Mouse (Mus musculus): ENCODE measurements at regions not wholly inside any gene's neighbourhood (a gene's known extent, or its start where the extent isn't known, plus 50 kb on each side); places are given as distances from the start of the nearest gene placed in this dataset.

DNA sequence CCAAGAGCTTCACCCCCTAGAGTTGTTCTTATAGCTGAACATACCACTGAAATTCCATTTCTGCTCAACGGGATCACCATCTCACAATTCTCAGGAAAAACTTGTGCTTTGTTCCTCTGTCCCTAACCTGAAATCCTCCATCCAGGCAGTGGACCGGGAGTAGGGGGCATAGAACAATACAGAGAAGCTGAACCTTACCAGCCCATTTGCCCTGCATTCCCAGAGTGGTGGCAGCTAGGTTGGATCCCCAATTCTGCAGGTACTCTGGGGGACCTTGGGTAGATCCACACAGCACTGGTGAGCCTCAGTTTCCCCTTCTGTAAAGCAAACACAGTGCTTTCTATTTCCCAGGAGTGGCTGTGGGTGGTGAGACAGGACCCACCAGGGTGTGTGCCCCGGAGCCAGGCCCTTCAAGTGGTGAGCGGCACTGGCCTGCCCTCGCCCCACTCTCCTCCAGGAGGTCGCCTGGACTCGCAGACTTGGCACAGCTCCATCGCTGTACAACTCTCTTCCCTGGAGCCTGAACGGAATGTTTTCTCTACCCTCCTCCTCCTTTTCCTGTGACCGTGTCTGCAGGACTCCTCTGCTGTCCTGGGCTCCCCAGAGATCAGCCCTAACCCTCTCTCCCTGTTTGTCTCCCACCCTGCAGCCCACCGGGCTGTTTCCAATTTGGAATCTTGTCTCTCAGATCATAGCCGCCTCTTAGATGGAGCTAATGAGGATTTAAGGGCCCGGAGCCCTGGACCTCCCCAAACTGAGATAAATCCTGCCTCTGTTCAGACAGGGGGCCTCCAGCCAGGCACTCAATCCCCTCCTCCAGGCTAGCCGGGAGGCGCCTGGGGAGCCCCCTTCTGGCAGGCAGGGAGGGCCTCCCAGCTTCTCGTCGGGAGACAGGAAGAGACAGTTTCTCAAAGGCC lies 52.3 kb upstream of the Cux1 start:
- no peak for ATAC-seq (replicated peaks; ENCODE audit: insufficient number of reproducible peaks, low FRiP score, low TSS enrichment, poor library complexity, severe bottlenecking)

GRCm38 (mm10) chr5:136620234-136620633 lies 52.9 kb upstream of the Cux1 start:
- ATAC-seq (replicated peaks; ENCODE audit: insufficient number of reproducible peaks, low FRiP score, low TSS enrichment, poor library complexity, severe bottlenecking), result no peak

- ATAC-seq (replicated peaks; ENCODE audit: insufficient number of reproducible peaks, low FRiP score, low TSS enrichment, poor library complexity, severe bottlenecking), result no peak
Measured at GRCm38 (mm10) chr5:136621336-136622125, 54.2 kb upstream of the Cux1 start.

- ATAC-seq (replicated peaks; ENCODE audit: insufficient number of reproducible peaks, low FRiP score, low TSS enrichment, poor library complexity, severe bottlenecking), result no peak
Measured at GRCm38 (mm10) chr5:136622152-136622551, 54.9 kb upstream of the Cux1 start.

GRCm38 (mm10) chr5:136622721-136623542 lies 55.6 kb upstream of the Cux1 start:
- ATAC-seq (replicated peaks; ENCODE audit: insufficient number of reproducible peaks, low FRiP score, low TSS enrichment, poor library complexity, severe bottlenecking), result peak; percentile 42

- no peak for ATAC-seq (replicated peaks; ENCODE audit: insufficient number of reproducible peaks, low FRiP score, low TSS enrichment, poor library complexity, severe bottlenecking)
Measured at GRCm38 (mm10) chr5:136623791-136624190, 56.5 kb upstream of the Cux1 start.

- no peak for ATAC-seq (replicated peaks; ENCODE audit: insufficient number of reproducible peaks, low FRiP score, low TSS enrichment, poor library complexity, severe bottlenecking)
Measured at GRCm38 (mm10) chr5:136625176-136625991, 58.1 kb upstream of the Cux1 start.

DNA sequence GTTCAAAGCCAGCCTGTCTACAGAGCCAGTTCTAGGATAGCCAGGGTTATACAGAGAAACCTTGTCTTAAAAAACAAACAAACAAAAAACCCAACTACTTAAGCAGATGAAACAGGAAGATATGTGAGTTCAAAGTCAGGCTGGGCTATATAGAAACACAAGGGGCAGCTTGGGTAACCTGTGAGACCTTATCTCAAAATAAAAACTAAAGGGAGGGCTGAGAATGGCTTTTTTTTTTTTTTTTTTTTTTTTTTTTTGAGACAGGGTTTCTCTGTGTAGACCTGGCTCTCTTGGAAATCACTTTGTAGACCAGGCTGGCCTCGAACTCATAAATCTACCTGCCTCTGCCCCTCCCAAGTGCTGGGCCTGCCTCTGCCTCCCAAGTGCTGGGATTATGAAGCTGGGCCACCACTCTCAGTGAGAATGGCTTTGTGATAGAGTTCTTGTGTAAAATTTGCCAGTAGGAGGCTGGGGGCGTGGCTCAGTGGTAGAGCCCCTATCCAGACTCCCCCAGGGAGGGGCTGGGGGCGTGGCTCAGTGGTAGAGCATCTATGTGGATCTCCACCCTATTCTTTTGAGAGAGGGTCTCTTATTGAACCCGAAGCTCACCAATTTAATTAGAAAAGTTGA lies 59.0 kb upstream of the Cux1 start:
- ATAC-seq (replicated peaks; ENCODE audit: insufficient number of reproducible peaks, low FRiP score, low TSS enrichment, poor library complexity, severe bottlenecking), result no peak

DNA sequence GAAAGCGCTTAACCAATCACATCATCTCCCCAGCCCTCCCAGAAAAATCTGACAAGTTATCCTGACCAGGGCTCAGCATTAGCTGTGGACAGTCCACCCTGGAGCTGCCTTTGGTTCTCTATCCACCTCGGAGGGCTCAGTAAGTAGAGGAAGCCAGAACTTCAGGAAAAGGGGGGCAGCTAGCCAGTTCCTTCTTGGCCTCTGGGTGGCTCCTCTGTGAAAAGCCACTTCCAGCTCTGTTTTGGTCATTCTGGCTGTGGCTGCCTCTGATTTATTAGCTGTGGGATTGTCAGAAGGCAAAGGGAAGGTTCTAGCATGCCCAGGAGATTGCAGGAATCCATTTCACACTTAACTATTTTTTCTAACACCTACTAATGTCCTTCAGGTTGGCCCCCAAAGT lies 59.6 kb upstream of the Cux1 start:
- ATAC-seq (replicated peaks; ENCODE audit: insufficient number of reproducible peaks, low FRiP score, low TSS enrichment, poor library complexity, severe bottlenecking), result no peak

DNA sequence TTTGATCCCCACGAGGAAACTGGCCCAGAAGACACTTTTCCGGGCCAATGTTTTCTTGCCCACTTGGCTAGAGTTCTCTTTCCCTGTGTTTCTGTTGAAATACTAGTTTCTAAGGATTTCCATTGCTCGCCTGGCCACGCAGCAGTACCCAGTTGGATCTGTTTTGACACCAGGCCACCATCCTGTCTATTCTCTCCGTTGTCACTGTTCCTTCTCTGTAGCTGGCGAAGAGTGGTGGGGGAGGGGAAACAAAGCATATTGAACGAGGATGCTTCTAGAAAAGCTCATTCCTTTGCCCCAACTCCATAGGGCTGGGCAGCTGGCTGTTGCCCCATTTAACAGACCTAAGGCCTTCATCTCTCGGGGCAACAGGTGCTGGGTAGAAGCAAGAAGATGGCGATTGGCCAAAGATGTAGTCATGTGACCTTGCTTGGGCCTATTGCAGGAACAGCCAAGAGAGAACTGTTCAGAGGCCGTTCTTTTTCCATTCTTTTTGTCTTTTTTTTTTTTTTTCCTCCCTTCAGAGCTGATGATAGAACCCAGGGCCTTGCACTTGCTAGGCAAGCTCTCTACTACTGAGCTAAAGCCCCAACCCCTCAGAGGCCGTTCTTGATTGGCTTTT lies 60.5 kb upstream of the Cux1 start:
- no peak for ATAC-seq (replicated peaks; ENCODE audit: insufficient number of reproducible peaks, low FRiP score, low TSS enrichment, poor library complexity, severe bottlenecking)

GRCm38 (mm10) chr5:136628502-136628901 lies 61.2 kb upstream of the Cux1 start:
- no peak for ATAC-seq (replicated peaks; ENCODE audit: insufficient number of reproducible peaks, low FRiP score, low TSS enrichment, poor library complexity, severe bottlenecking)

- no peak for ATAC-seq (replicated peaks; ENCODE audit: insufficient number of reproducible peaks, low FRiP score, low TSS enrichment, poor library complexity, severe bottlenecking)
Measured at GRCm38 (mm10) chr5:136632286-136632685, 60.7 kb upstream of the Myl10 start.

DNA sequence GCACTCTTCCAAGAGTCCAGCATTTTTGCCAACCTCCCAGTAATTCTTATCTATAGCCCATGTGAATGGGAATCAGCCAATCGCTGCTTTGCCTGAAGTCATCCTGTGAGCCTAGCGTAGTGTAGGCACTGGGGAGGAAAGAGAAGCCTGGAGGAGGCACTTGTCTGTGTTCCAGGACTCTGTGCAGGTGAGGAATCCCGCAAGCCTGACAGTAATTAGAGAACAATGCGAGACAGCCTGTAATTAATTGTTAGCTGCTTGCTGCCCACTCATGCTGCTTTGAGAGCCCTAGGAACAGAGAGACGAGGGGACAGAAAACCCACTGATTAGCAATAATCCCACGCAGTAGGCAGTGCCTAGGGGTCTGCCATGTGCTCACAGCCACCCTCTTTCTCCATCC lies 59.0 kb upstream of the Myl10 start:
- ATAC-seq (replicated peaks; ENCODE audit: insufficient number of reproducible peaks, low FRiP score, low TSS enrichment, poor library complexity, severe bottlenecking), result no peak

GRCm38 (mm10) chr5:136635119-136635518 lies 57.8 kb upstream of the Myl10 start:
- no peak for ATAC-seq (replicated peaks; ENCODE audit: insufficient number of reproducible peaks, low FRiP score, low TSS enrichment, poor library complexity, severe bottlenecking)

DNA sequence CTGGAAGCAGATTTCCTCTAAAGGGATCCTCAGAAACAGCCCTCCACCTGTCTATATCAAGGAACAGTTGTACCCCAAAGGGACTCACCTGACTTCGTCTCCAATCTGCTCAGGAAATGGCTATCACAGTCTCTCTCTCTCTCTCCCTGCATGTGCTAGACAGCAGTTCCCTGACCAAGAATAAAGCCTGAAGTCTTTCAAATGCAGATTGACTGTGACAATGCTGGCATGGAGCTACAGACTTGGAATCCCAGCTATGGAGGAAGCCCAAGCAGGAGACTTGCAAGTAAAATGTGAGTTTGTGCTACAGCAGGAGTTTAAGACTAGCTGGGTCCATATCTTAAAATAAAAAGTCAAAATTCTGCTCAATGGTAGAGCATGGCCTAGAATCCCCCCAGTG lies 56.5 kb upstream of the Myl10 start:
- ATAC-seq (replicated peaks; ENCODE audit: insufficient number of reproducible peaks, low FRiP score, low TSS enrichment, poor library complexity, severe bottlenecking), result no peak

- ATAC-seq (replicated peaks; ENCODE audit: insufficient number of reproducible peaks, low FRiP score, low TSS enrichment, poor library complexity, severe bottlenecking), result no peak
Measured at GRCm38 (mm10) chr5:136637872-136638271, 55.1 kb upstream of the Myl10 start.

GRCm38 (mm10) chr5:136640871-136641619 lies 51.9 kb upstream of the Myl10 start:
- no peak for ATAC-seq (replicated peaks; ENCODE audit: insufficient number of reproducible peaks, low FRiP score, low TSS enrichment, poor library complexity, severe bottlenecking)
